Mouse (Mus musculus): Measurements from ENCODE around the gene Sergef. TPM values are rescaled to one million over a fixed set of nuclear protein-coding genes. Genes with fewer than 3 reads are reported as not detected.
A peak's percentile ranks its signal among the peaks of the same experiment; 100 is the strongest.

The Sergef gene
- polyA plus RNA-seq, 1 experiment from 2014 or later: 12.7 TPM

DNA sequence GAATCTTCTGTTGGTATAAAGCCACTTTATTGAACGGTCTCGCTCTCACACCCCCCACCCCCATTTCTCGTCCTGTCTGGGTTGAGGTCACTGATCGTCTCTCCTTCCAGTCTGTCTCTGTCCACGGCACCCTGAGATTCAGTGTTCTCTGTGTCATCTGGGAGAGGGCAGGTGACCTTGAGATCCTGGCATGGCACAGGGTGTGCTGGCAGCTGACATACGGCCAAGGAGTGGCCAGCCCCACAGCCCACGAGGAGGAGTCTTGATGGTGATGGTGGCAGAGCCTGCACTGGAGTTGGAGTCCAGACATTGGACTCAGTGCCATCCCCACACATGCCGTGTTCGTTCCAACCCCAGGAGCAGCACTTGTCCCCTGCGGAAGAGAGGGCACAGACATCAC lies 196.4 kb downstream of the Sergef start:
- no peaks in the 10 kb centered on the region for H3K36me3 ChIP-seq (replicated peaks)
- no peak for DNase-seq (ENCODE audit: low spot score)
- 86% methylated on average over 10 of the region's 10 CpGs for WGBS
- no peaks in the 10 kb centered on the region for H3K4me1 ChIP-seq
- no peak overlapping the region for H3K4me3 ChIP-seq
- H3K27ac ChIP-seq (replicated peaks): no peak overlapping the region
- no peaks in the 10 kb centered on the region for H3K9me3 ChIP-seq
- H3K27me3 ChIP-seq (replicated peaks; ENCODE audit: low read depth, poor library complexity, severe bottlenecking): no peaks in the 10 kb centered on the region

DNA sequence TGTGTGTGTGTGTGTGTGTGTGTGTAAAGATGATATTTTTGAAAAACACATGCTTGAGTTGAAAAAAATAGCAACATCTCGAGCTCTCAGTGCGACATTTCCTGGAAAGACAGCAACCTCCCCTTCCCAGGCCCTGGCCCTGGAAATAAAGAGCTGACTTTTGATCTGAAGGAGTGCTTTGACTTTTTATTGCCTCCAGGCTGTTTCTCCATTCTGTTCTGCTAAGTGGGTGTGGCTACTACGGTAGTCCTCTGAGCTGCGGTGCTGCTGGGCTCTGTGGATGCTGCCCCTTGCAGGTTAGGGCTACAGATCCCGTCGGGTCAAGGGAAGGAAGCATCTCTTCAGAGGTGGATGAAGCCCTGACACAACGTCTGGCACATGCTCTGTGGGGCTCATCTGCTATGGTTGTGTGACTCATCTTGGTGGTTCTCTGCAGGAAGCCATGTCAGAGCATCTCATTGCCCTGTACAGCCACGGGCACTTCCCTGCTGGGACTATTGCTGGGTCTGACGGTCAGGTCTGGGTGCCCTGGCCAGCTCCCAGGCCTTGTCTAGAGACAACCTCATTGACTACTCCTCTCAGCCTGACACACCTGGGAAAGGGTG lies 201.0 kb downstream of the Sergef start:
- Histone ChIP-seq H3K27me3 (replicated peaks; ENCODE audit: low read depth, poor library complexity, severe bottlenecking) (no peaks in the 10 kb centered on the region), H3K4me3 (no peak overlapping the region), H3K36me3 (replicated peaks) (no peaks in the 10 kb centered on the region), H3K27ac (replicated peaks) (no peak overlapping the region), H3K9me3 (no peaks in the 10 kb centered on the region), H3K4me1 (peaks cover 3% of the 10 kb centered on the region; the same call in 1 of the 2 replicates)
- 51% methylated on average over 9 of the region's 9 CpGs for WGBS
- no peak for DNase-seq (ENCODE audit: low spot score)

GRCm38 (mm10) chr7:46435833-46436232 lies 203.8 kb downstream of the Sergef start:
- Histone ChIP-seq H3K4me1 (peaks cover 3% of the 10 kb centered on the region; the same call in 1 of the 2 replicates), H3K27me3 (replicated peaks; ENCODE audit: low read depth, poor library complexity, severe bottlenecking) (no peaks in the 10 kb centered on the region; the same call in 1 of the 2 replicates), H3K4me3 (no peak overlapping the region), H3K9me3 (no peaks in the 10 kb centered on the region), H3K36me3 (replicated peaks) (no peaks in the 10 kb centered on the region), H3K27ac (replicated peaks) (no peak overlapping the region)
- no peak for DNase-seq (ENCODE audit: low spot score)
- 90% methylated on average over 5 of the region's 5 CpGs for WGBS

GRCm38 (mm10) chr7:46433874-46434273 lies 205.7 kb downstream of the Sergef start:
- WGBS: 80% methylated on average over 5 of the region's 5 CpGs
- Histone ChIP-seq H3K4me1 (peaks cover 3% of the 10 kb centered on the region; the same call in 1 of the 2 replicates), H3K4me3 (no peak overlapping the region), H3K27me3 (replicated peaks; ENCODE audit: low read depth, poor library complexity, severe bottlenecking) (no peaks in the 10 kb centered on the region; the same call in 1 of the 2 replicates), H3K27ac (replicated peaks) (no peak overlapping the region), H3K36me3 (replicated peaks) (no peaks in the 10 kb centered on the region), H3K9me3 (no peaks in the 10 kb centered on the region)
- DNase-seq (ENCODE audit: low spot score): no peak

DNA sequence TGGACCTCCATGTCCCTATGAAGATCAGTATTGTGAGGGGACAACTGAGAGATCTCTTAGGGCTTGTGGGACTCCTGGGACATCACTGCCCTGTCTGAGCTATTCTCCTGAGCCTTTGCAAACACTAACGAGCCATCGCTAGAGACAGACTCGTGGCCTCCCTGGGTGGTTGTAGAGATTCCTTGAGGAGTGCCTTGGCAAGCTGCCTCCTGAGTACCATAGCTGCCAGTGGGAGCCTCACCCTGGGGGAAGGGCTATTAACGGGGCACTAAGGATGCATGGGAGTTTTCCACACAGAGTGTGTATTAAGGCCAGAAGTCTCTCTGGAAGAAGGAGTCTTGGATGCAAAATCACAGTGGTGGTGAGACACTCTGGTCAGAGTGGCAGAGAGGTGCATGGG lies 214.6 kb downstream of the Sergef start:
- Histone ChIP-seq H3K36me3 (replicated peaks) (no peaks in the 10 kb centered on the region), H3K27me3 (replicated peaks; ENCODE audit: low read depth, poor library complexity, severe bottlenecking) (no peaks in the 10 kb centered on the region), H3K27ac (replicated peaks) (no peak overlapping the region), H3K4me1 (peaks cover 17% of the 10 kb centered on the region), H3K9me3 (no peaks in the 10 kb centered on the region), H3K4me3 (no peak overlapping the region)
- 78% methylated on average over 4 of the region's 4 CpGs for WGBS
- DNase-seq (ENCODE audit: low spot score): no peak

- no peak overlapping the region for H3K27ac ChIP-seq (replicated peaks)
- WGBS: 75% methylated on average over 3 of the region's 3 CpGs
- peaks cover 17% of the 10 kb centered on the region for H3K4me1 ChIP-seq
These were observed 215.7 kb downstream of the Sergef start for GRCm38 (mm10) chr7:46423951-46424350.

GRCm38 (mm10) chr7:46422764-46423412 lies 216.7 kb downstream of the Sergef start:
- Histone ChIP-seq H3K4me1 (peaks cover 17% of the 10 kb centered on the region), H3K4me3 (no peak overlapping the region), H3K27ac (replicated peaks) (no peak overlapping the region), H3K27me3 (replicated peaks; ENCODE audit: low read depth, poor library complexity, severe bottlenecking) (no peaks in the 10 kb centered on the region), H3K9me3 (no peaks in the 10 kb centered on the region), H3K36me3 (replicated peaks) (no peaks in the 10 kb centered on the region)
- WGBS: 53% methylated on average over 18 of the region's 18 CpGs
- peak; percentile 75 for DNase-seq (ENCODE audit: low spot score)

More at GRCm38 (mm10) chr7:46423951-46424350, 215.7 kb downstream of the Sergef start:
- Histone ChIP-seq H3K36me3 (replicated peaks) (no peaks in the 10 kb centered on the region), H3K9me3 (no peaks in the 10 kb centered on the region), H3K4me3 (no peak overlapping the region), H3K27me3 (replicated peaks; ENCODE audit: low read depth, poor library complexity, severe bottlenecking) (no peaks in the 10 kb centered on the region)
- DNase-seq (ENCODE audit: low spot score): no peak

GRCm38 (mm10) chr7:46422052-46422763 lies 217.4 kb downstream of the Sergef start:
- Histone ChIP-seq H3K27ac (replicated peaks) (no peak overlapping the region), H3K36me3 (replicated peaks) (no peaks in the 10 kb centered on the region), H3K4me1 (peaks cover 17% of the 10 kb centered on the region), H3K4me3 (no peak overlapping the region), H3K9me3 (no peaks in the 10 kb centered on the region), H3K27me3 (replicated peaks; ENCODE audit: low read depth, poor library complexity, severe bottlenecking) (no peaks in the 10 kb centered on the region)
- DNase-seq (ENCODE audit: low spot score): no peak
- 76% methylated on average over 8 of the region's 8 CpGs for WGBS

DNA sequence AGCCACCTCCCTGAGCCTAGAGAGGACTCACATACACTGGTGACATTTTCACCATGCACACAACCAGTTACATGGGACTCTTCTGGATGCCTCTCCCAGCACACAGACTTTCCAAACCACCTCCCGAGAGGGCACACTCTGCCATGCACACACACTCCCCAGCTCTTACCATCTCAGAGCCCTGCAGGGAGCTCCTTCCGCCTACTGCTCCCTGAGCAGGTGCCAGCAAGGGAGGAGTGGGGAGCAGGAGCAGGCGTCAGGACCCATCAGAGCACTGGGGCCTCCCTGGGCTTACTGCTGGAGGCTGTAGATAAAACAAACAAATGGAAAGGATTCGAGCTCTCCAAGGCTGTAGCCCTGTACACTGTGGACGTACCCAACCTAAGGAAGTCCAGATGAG lies 218.1 kb downstream of the Sergef start:
- Histone ChIP-seq H3K27me3 (replicated peaks; ENCODE audit: low read depth, poor library complexity, severe bottlenecking) (no peaks in the 10 kb centered on the region), H3K4me3 (no peak overlapping the region), H3K9me3 (no peaks in the 10 kb centered on the region), H3K4me1 (peaks cover 17% of the 10 kb centered on the region), H3K27ac (replicated peaks) (no peak overlapping the region), H3K36me3 (replicated peaks) (no peaks in the 10 kb centered on the region)
- DNase-seq (ENCODE audit: low spot score): no peak
- 56% methylated on average over 5 of the region's 5 CpGs for WGBS

- H3K9me3 ChIP-seq: no peaks in the 10 kb centered on the region
- WGBS: 75% methylated on average over 16 of the region's 16 CpGs
- DNase-seq (ENCODE audit: low spot score): no peak
- no peak overlapping the region for H3K4me3 ChIP-seq
- H3K36me3 ChIP-seq (replicated peaks): no peaks in the 10 kb centered on the region
- peaks cover 16% of the 10 kb centered on the region for H3K4me1 ChIP-seq
- H3K27ac ChIP-seq (replicated peaks): no peak overlapping the region
- no peaks in the 10 kb centered on the region for H3K27me3 ChIP-seq (replicated peaks; ENCODE audit: low read depth, poor library complexity, severe bottlenecking)
These were observed 221.4 kb downstream of the Sergef start for GRCm38 (mm10) chr7:46418102-46418622.

DNA sequence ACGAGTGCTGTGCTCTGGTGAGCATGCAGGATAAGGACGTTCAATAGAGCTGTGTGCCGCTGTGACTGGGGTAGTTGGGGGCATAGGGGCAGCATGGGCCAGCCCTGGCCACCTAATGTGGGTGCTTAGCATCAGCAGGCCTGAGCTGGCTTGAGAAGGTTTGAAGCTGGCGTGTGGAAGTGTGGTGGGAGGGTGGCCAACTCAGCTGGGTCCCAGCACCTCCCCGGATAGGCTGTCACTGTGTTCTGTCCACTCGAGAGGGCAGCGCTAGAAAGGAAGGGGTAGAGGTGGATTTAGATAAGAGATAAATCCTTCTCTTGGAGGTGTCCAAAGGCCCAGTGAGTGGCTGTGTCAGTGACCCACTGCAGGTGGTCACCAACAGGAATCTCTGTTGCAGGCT lies 222.1 kb downstream of the Sergef start:
- no peak for DNase-seq (ENCODE audit: low spot score)
- H3K27me3 ChIP-seq (replicated peaks; ENCODE audit: low read depth, poor library complexity, severe bottlenecking): no peaks in the 10 kb centered on the region
- H3K4me3 ChIP-seq: no peak overlapping the region
- no peaks in the 10 kb centered on the region for H3K9me3 ChIP-seq
- WGBS: 79% methylated on average over 7 of the region's 7 CpGs
- H3K36me3 ChIP-seq (replicated peaks): no peaks in the 10 kb centered on the region
- H3K4me1 ChIP-seq: peaks cover 9% of the 10 kb centered on the region
- H3K27ac ChIP-seq (replicated peaks): no peak overlapping the region

- Histone ChIP-seq H3K4me1 (no peaks in the 10 kb centered on the region), H3K27ac (replicated peaks) (no peak overlapping the region), H3K4me3 (no peak overlapping the region), H3K9me3 (no peaks in the 10 kb centered on the region), H3K36me3 (replicated peaks) (no peaks in the 10 kb centered on the region), H3K27me3 (replicated peaks; ENCODE audit: low read depth, poor library complexity, severe bottlenecking) (no peaks in the 10 kb centered on the region)
- DNase-seq (ENCODE audit: low spot score): no peak
- 81% methylated on average over 14 of the region's 14 CpGs for WGBS
These were observed 223.7 kb downstream of the Sergef start for GRCm38 (mm10) chr7:46415818-46416425.
